Mouse (Mus musculus): ENCODE data around the gene Tmbim6.

GRCm38 (mm10) chr15:99375581-99375980 is 17.1 kb upstream of the Tmbim6 start:
- TF ChIP-seq CTCF (IDR thresholded peaks at IDR 0.05; ENCODE audit: control insufficient read depth, insufficient read depth, insufficient read length), result no peak
- TF ChIP-seq USF1 (IDR thresholded peaks at IDR 0.05; ENCODE audit: low read depth), result no peak
- no peak for TF ChIP-seq MYOG (IDR thresholded peaks at IDR 0.05; ENCODE audit: control insufficient read depth, extremely low read depth, insufficient read length)
- no peak for TF ChIP-seq FOSL1 (IDR thresholded peaks at IDR 0.05; ENCODE audit: insufficient read depth, low read length, poor library complexity, severe bottlenecking)
